Mouse (Mus musculus): ENCODE results near the gene Zfp385b. TPM values are rescaled to one million over a fixed set of nuclear protein-coding genes. Genes with fewer than 3 reads are reported as not detected.
A peak's percentile ranks its signal among the peaks of the same experiment; 100 is the strongest.

The Zfp385b gene
- total RNA-seq, 2 experiments from 2014 or later = not detected

DNA sequence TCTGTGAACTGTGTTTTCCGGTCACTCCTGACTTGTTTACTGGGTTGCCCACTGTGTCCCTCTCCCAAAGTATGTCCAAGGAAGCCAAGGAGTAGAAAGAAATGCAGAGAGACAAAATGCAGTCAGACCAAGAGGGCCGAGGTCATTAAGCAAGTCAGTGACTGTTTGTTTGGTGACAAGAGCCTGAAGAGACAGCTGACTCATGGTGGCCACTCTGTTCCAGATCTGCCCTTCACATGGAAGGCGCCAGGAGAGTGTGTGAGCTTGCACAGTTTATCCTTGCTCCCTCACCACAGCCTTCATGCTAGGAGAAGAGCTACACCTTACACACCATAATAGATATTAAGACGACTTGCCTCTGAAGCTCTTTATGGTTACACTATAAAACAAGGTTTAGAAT, 28.6 kb downstream of the Zfp385b start:
- no peak for ATAC-seq (replicated peaks; ENCODE audit: poor library complexity)

DNA sequence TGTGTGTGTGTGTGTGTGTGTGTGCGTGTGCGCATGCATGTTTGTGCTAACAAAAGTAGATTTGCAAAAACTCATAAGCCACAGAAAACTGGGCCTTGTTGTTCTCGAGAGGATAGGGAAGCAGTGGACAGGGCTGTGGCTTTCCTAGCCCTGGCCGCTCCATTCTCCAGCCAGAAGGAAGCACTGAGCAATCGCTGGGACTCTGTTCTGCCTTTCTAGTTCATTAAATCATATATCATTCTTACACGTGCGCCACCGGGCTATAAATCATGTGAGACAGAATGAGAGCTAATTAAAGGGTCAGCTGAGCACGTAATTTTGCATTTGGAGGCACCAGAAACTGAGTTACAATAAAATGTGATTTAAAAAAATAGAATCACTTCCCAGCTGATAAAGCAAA, 29.1 kb downstream of the Zfp385b start:
- no peak for ATAC-seq (replicated peaks; ENCODE audit: poor library complexity)

DNA sequence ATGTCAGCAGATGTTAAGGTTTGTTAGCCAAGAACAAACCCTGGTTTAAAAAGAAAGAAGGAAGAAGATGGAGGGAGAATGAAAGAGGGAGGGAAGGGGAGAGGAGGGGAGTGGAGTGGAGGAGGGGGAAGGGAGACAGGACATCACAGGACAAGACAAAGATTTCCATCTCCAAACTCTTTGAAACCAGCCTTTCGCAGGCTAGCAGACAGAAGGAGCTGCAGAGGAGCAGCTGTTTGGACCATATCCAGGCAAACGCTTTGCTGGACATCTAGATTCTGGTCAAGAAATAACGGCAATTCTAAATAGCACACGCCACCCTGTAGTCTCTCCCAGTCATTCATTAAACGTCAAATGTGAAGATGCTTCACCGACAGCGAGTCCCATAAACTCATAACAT, 38.0 kb downstream of the Zfp385b start:
- ATAC-seq (replicated peaks; ENCODE audit: poor library complexity) = no peak

DNA sequence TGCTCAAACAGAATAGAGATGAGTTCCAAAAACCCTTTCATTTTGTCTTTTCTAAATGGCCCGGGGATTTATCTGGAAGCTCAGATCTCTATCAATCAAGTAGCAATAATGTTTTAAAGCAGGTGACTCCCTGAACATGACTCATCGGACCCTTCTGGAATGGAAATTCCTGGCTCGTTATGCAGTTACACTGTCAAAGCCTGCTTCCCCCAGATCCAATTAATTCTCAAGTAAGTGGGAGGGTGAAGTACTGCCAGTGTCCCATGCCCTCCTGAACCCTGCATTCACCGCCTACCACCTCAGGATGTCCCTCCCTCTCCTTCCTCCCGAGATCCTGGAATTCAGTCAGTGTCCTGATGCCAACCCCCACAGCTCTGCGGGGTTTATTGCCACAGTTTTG, 41.7 kb downstream of the Zfp385b start:
- ATAC-seq (replicated peaks; ENCODE audit: poor library complexity) = no peak

DNA sequence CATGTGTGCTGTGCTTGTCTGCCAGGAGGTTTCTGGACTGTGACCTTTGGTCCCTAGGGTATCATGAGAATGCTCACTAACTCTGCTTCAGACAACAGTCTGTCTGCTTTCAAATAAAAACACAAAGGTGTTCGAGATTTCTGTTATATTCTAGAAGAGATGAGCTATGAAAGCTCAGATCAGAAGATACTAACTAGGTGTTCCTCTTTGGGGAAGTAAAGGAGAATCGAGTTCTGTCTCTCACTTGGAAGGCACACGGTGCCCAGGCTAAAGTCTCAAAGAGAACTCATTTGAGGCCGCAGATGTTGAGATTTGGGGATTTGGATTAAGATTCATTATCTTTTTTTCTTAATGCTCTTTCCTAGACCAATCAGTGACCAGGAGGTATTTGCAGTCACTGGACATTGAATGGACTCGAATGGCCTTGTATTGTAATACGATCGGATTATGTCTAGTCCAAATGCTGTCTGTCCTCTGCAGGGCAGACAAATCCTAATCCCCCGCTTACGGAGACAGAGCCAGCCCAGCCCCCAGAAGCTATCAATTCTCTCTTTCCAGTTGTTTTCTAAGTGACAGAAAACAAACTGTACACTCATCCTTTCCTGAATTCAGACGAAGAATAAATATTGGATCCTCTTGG, 42.3 kb downstream of the Zfp385b start:
- no peak for ATAC-seq (replicated peaks; ENCODE audit: poor library complexity)

DNA sequence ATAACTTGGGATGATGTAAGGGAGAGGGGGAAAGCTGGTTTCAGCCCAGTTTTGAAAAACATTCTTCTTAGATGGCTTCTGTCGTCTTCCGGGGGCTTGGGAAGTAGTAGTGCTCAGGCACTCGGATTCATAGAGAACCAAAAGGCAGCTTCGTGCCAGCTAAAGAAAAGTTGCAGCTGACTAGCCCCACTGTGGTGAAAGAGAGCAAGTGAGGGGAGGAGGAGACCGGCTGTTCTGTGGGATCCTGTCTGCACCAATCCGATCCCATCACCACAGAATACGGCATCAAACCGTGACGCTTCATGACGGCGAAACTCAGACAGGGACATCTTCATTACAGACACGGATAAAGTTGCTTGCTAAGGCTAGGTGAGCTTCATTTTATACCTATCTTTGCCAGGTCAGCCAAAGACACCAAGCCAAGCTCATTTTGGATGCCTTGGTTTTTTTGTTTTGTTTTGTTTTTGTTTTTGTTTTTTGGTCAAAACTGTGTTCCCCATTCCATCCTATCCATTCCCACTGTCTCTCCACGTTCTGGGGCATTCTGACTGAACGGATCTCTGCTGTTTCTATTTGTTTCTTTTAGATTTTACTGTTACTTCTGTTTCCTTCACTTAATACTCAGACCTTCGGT, 44.1 kb downstream of the Zfp385b start:
- no peak for ATAC-seq (replicated peaks; ENCODE audit: poor library complexity)

DNA sequence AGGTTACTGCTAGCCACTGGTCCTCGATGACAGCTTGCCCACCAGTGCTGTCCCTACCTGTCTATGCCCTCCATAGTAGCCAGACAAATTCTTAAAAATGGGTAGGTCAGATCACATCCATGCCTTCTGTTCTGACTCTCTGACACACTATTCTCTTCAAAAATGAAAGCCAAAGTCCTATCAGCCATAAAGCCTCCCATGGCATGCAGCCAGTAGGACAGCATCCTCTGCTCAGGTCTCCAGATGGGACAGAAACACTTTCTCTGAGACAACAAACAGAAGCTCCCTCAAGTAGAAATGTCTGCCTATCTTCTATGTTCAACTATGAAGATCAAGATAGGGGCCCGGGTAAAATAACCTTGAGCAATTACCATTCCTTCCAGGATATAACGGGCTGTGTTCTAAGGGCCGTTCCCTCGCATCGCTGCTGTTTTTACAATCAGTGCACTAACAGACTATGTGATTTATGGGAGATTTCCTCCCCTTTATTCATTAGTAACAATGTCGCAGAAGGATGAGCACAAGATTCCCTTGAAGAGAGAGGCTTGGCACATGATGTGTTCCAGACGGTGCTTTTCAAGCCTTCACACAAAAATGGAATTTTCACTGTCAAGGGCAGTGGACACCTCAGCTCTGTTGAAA, 49.3 kb downstream of the Zfp385b start:
- no peak for ATAC-seq (replicated peaks; ENCODE audit: poor library complexity)

DNA sequence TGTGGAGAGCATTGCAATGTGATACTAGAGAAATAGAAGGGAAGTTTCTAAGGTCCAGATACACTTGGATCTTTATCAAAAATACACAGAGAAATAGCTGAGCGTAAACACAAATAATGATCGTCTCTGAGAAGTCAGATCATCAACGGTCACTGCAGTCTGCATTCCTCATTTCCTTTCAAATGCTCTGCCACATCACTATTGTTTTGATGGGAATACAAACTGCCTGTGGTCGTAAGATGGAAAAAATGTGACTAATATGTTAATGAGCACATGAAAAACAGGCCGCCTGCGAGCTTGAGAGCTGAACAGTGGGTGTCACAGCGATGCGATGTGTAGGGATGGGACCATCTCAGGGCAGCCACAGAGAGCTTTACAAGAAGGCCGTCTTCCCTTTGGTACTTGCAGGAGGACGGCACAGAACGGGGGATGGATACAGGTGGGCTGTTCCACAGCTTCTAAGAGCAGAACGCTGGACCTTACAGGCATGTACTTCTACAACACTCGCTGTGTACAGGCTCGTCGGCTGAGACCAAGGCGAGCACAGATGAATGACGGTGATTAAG, 51.0 kb downstream of the Zfp385b start:
- no peak for ATAC-seq (replicated peaks; ENCODE audit: poor library complexity)

DNA sequence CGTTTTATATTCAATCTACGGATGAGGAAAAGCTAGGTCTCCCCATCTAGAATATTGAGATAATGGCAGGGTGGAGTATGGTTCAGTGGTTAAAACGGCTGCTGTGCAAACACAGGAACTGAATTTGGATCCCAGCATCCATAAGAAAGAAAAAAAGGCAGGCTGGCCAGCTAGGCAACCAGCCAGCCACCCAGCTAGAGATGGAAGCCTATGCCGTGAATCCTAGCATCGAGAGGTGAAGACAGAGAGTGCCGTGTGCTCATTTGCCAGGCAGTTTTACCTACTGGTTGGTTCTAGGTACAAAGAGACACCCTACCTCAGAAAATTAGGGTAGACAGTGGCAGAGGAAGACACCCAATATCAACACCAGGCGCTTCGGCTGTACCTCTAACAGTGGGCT, 57.5 kb downstream of the Zfp385b start:
- no peak for ATAC-seq (replicated peaks; ENCODE audit: poor library complexity)

DNA sequence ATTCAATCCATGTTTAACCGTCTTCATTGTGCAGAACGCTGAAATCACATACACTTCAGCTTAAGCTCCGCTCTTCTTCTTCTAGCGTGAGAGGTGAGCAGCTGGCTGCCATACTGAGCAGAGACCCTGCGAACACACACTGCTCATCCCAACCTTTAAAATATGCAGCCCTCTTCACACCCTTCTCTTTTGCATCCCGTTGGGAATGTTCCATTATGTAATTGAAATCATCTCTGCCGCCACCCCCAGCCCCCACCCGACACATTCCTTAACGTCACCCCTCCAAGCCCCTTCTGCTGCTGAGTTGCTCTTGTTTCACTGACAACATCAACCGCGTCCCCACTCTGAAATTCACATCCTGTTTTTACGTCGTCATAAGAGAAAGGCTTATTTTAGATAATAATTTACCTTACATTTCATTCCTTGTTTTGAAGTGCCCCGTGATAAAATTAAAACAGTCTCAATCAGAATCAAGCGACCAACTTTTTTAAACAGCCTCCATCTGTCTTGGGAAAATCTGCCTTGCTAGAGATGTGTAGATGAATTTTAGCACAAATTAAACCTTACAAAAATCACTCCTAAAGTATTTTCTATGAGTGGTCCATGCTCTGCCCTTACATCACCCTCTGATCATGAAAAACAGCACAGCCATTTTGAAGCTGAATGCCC, 60.9 kb downstream of the Zfp385b start:
- no peak for ATAC-seq (replicated peaks; ENCODE audit: poor library complexity)

DNA sequence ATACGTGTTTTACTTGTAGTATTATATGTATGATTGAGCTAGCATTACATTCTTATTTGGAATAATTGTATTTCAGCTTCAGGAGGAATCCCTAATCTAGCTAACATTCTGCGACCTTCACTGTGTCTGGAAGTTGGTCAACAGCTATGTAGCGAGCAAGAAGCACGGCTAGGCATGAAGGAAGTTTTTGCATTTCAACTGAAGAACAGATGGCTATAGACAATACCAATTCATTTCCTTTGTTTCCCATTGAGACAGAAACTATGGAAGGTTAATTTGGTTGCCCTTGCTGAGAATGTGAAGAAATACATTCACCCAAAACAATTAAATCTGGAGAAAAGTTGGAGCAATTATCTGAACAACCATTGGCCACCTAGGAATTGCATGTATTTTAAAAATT, 66.9 kb downstream of the Zfp385b start:
- ATAC-seq (replicated peaks; ENCODE audit: poor library complexity) = no peak

DNA sequence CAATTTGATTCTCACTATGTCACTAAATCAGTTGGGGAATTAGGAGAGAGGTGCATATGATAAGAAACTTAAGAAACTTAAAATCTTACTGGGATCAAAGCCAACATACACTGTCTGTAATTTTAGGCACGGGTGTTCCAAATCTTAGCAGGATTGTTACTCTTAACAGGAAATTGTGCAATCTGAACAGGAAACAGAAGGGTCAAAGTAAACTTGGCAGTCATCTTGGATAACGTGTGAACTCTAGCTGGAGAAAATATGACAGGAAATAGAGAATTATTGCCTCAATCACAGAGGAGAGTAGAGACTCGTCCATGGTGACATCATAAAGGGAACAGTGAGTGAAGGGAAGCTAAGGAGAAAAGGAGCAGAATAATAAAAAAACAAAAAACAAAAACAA, 69.8 kb downstream of the Zfp385b start:
- no peak for ATAC-seq (replicated peaks; ENCODE audit: poor library complexity)

DNA sequence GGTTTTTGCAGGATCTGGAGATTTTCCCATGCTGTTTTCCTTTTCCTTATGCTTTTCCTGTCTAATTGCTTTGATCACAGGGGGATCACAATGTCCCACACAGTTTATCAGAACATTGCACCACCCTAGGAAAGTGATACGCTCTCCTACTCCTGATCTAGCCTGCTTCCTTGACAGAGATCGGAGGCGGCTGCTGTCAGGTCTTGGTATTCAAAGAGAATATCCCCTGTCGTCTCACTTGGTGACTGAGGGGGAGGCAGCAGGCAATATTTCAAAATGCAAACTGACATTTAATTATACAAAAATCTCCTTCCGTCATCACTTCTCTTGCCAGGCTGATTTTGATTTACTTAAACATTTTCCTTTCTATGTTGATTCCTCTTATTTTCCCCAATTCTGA, 73.0 kb downstream of the Zfp385b start:
- no peak for ATAC-seq (replicated peaks; ENCODE audit: poor library complexity)

DNA sequence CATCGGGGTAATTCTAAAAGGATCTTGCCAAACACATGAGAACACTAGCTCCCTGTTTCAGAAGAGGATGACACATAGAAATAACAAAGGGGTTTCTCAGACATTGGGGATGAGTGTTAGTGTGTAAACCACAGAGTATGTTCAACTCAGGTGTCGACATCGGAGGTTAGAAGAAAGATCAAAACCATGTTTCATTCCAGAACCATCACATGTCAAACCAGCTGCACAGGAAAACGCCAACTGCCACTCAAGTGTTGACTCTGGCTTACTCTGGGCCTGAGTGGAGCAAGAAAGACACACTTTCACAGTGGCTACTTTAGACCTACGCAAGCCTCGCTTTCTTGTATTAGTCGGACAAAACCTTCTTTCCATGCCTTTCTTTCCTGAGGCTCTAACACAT, 74.2 kb downstream of the Zfp385b start:
- ATAC-seq (replicated peaks; ENCODE audit: poor library complexity) = no peak

DNA sequence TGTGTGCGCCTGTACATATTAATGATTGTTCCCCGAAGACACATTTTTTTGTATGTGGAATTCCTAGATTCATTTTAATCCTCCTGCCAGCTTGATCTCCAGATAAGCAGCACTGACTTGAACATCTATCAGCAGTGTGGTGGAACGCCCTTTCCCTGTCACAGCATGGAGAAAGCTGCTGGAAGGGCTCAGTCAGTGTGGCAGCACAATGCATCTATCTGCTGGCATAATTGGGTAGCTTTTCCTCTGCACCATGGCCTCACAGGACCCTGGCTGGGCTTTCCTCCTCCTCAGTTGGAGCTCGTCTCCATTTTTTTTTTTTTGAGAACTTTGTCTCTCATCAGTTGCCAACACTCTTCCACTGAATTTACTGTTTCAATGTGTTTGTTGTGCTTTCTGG, 77.1 kb downstream of the Zfp385b start:
- ATAC-seq (replicated peaks; ENCODE audit: poor library complexity) = no peak

DNA sequence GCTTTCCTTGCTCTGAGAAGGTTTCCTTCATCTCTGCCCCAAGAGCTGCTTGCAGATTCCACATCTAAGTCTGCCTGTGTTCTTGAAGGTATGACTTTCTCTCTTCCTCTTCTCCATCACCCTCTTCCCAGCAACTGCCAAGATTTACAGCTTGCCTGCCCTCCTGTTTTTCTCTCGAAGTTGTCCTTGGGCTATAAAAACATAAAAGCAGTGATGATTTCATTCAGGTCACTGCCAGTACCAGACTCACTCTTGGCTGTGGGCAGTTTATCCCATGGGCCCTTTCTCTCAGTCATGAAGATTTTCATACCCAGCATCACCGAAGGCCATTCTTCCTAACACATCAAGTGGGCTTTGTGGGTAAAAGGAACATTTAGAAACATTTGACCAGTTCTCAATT, 89.2 kb downstream of the Zfp385b start:
- ATAC-seq (replicated peaks; ENCODE audit: poor library complexity) = no peak

DNA sequence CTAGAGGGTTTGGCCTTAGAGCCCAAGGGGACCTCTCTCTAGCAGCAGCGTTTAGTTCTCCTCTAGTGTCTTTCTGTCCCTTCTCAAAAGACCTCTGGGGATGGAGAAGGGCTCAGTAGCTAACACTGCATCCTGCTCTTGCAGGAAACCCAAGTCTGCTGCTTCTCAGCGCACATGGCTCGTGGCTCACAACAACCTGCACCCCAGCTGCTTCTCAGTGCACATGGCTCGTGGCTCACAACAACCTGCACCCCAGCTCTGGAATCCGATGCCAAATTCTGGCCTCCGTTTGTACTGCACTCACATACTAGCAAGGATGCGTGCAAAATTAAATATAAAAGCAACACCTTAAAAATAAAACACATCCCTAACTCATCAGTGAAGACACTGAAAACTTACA, 92.6 kb downstream of the Zfp385b start:
- no peak for ATAC-seq (replicated peaks; ENCODE audit: poor library complexity)

DNA sequence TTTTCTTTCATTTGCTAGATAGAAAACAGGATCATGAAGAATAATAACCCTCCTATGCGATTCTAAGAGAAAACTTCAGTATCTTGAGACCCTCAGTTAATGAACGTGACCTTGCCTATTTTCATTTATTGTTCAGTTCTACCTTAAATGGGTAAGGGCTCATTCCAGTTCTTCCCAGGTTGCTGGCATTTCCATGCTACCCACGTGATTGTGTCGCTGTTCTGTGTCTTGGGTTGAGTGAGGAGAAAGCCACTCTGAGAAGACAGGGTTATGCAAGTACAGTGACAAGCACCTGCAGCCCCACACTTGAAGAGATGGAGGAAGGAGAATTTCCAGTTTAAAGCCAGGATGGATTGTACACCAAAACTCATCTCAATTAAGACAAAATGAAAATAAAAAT, 98.6 kb downstream of the Zfp385b start:
- ATAC-seq (replicated peaks; ENCODE audit: poor library complexity) = no peak

DNA sequence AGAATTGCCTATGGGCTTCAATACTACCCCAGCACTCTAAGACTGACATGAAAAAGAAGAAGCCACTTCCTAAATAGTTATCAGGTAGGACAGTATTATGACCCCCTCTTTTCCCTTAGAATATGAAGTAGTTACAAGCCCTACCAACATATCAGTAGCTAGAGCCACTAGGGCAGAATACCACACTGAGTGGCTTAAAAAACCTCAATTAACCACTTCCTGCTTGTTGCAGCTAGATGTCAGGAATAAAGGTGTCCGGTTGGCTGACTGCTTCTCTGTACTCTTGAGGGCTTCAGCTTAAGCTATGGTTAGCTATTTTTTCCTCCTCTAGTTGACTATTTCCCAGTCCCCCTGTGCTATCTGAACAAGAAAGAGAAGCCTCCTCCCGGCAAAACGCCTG, 103.1 kb downstream of the Zfp385b start:
- ATAC-seq (replicated peaks; ENCODE audit: poor library complexity) = 0 out of 2 replicates have a peak, but pooled peaks have one; percentile 19

DNA sequence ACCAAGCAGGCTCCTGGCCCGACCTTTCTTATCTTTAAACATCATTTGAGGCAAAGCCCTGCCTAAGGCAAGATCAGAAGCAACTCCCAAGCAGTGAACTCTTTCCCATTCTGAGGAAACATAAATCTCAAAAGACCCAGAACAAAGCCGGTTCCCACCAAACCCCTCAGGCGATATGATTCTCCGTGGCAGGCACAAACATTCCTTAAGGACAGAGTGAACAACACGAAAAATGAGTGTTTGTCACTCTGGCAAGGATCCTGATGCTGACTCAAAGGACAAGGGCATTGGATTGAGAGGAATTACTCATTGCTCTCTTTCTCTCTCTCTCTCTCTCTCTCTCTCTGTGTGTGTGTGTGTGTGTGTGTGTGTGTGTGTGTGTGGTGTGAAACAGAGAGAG, 105.6 kb downstream of the Zfp385b start:
- ATAC-seq (replicated peaks; ENCODE audit: poor library complexity) = no peak

DNA sequence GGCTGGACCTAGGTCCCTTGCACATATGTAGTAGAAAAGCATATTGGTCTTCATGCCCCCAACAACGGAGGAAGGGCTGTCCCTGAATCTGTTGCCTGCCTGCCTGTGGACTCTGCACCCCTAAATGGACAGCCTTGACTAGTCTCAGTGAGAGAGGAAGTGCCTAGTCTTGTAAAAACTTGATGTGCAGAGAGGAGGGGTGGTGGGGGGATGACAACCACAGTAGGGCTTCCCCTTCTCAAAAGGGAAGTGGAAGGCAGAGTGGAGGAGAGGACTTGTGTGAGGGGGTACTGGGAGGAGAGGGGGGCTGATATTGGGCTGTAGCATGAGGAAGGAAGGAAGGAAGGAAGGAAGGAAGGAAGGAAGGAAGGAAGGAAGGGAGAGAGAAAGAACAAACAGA, 107.7 kb downstream of the Zfp385b start:
- peak; percentile 87 for ATAC-seq (replicated peaks; ENCODE audit: poor library complexity)
